Mouse (Mus musculus) small intestine, adult 2 months (tissue): ENCODE data around the gene Rab3ip.

ENCODE experiments used
- CTCF ChIP-seq: fragments of 200-500 bp; IDR thresholded peaks from 2 replicates; pipeline ENCODE4 v1.5.1; 2012; ENCODE audit warnings: low read depth, mild to moderate bottlenecking, control low read depth, inconsistent platforms, low read length, moderate library complexity, mixed read lengths; ENCODE audit not compliant: insufficient replicate concordance, insufficient read length; ENCODE audit errors: extremely low read depth
- POLR2A ChIP-seq: fragments of 200-500 bp; IDR thresholded peaks from 2 replicates; pipeline ENCODE4 v1.6.1; 2012; ENCODE audit warnings: low read depth, mild to moderate bottlenecking, control low read depth, inconsistent platforms, low read length, moderate library complexity

GRCm38 (mm10) chr10:116930506-116930905 is 20.1 kb downstream of the Rab3ip start:
- TF ChIP-seq CTCF (no peak), POLR2A (no peak)
